Mouse (Mus musculus) megakaryocyte-erythroid progenitor cell, adult 5-6 weeks (primary cell): ENCODE data around the gene Rps6ka5. TPM values are rescaled to one million over a fixed set of nuclear protein-coding genes. Genes with fewer than 3 reads are reported as not detected.

Source experiments
- ATAC-seq: replicated peaks from 2 replicates; pipeline ENCODE4 v1.8.0; 2016; ENCODE audit warnings: mild to moderate bottlenecking, inconsistent platforms; ENCODE audit not compliant: severe bottlenecking, poor library complexity, low FRiP score, low TSS enrichment
- total RNA-seq, 2 experiments: library from RNA; stranded (forward) in 1 of 2; stranded (reverse) in 1 of 2; fragments of 200-1000, 215-1000 nt in 1 of 2; fragments of >200 nt in 1 of 2; fragmentation: Nextera tagmentation in 1 of 2; gene quantifications; 2 replicates each; pipeline ENCODE4 v1.2.3; 2014 to 2017

Rps6ka5 gene
- 11.5 and 17.8 TPM in 2 replicates for total RNA-seq (2014; fragmentation: Nextera tagmentation)
- total RNA-seq (2017), result 20.8 and 33.6 TPM in 2 replicates

GRCm38 (mm10) chr12:100726651-100727050, at the start of gene Rps6ka5:
Gene Rps6ka5, minus strand, starts transcription at chr12:100726983.
- ATAC-seq, result no peak

GRCm38 (mm10) chr12:100775911-100776581, 49.3 kb upstream of the Rps6ka5 start:
- no peak for ATAC-seq

- ATAC-seq, result no peak
These were observed 48.5 kb upstream of the Rps6ka5 start for GRCm38 (mm10) chr12:100775291-100775690.

GRCm38 (mm10) chr12:100774756-100775155, 48.0 kb upstream of the Rps6ka5 start:
- ATAC-seq, result no peak

- peak; percentile 86 for ATAC-seq
These were observed 45.6 kb upstream of the Rps6ka5 start for GRCm38 (mm10) chr12:100772230-100772984.

- no peak for ATAC-seq
These were observed 44.0 kb upstream of the Rps6ka5 start for GRCm38 (mm10) chr12:100770765-100771164.

GRCm38 (mm10) chr12:100769871-100770270, 43.1 kb upstream of the Rps6ka5 start:
- no peak for ATAC-seq

- ATAC-seq, result peak; percentile 78
These were observed 37.7 kb upstream of the Rps6ka5 start for GRCm38 (mm10) chr12:100764329-100765018.

GRCm38 (mm10) chr12:100762663-100763425, 36.1 kb upstream of the Rps6ka5 start:
- ATAC-seq, result no peak

- ATAC-seq, result no peak
These were observed 30.6 kb upstream of the Rps6ka5 start for GRCm38 (mm10) chr12:100757427-100757826.

- no peak for ATAC-seq
These were observed 26.9 kb upstream of the Rps6ka5 start for GRCm38 (mm10) chr12:100753716-100754115.

GRCm38 (mm10) chr12:100752977-100753376, 26.2 kb upstream of the Rps6ka5 start:
- peak; percentile 80 for ATAC-seq

GRCm38 (mm10) chr12:100742468-100742867, 15.7 kb upstream of the Rps6ka5 start:
- ATAC-seq, result no peak

GRCm38 (mm10) chr12:100740313-100740712, 13.5 kb upstream of the Rps6ka5 start:
- no peak for ATAC-seq

- ATAC-seq, result no peak
These were observed 12.3 kb upstream of the Rps6ka5 start for GRCm38 (mm10) chr12:100739011-100739570.

GRCm38 (mm10) chr12:100738498-100738897, 11.7 kb upstream of the Rps6ka5 start:
- ATAC-seq, result no peak

- no peak for ATAC-seq
These were observed 8.8 kb upstream of the Rps6ka5 start for GRCm38 (mm10) chr12:100735581-100735980.

- 0 out of 2 replicates have a peak, but pooled peaks have one; percentile 28 for ATAC-seq
These were observed 8.4 kb upstream of the Rps6ka5 start for GRCm38 (mm10) chr12:100735156-100735555.
